Mouse (Mus musculus): Measurements from ENCODE around the gene Gpr153.
"Not testable (repeated sequence)": the region's sequence is repeated elsewhere in the genome, so short reads cannot be mapped to it uniquely, and the experiment has no call there.

The Gpr153 gene

DNA sequence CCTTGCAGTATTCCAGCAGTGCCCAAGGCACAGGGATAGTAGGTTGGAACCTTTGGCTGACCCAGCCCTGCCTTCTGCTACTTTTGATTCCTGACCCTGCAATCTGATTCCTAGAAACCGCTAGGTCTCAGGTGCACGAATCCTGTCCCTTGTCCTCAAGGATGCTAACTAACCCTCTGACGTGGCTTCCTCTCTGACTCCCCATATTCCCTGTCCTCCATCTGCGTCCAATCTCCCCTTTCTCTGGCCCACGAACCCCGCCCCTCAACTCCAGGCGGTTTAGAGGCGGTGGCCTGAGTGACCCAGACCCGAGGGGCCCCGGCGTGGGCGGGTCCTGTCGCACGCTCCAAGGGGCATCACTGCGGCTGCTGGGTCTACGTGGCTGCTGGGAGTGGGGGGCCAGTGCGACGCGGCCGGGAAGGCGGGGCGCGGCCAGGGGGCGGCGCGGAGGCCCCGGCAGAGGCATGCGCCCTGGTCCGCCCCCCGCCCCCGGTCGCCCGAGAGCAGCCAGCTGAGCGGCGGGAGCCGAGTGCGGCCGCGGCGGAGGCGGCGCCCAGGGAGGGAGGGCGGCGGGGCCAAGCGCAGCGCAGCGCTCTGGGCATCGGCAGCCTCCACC, at the start of gene Gpr153:
Gpr153 (plus strand) TSS at position 612 of the 616 bp plus-strand sequence.
- no peak for DNase-seq (ENCODE audit: low spot score in 2 of 2)

DNA sequence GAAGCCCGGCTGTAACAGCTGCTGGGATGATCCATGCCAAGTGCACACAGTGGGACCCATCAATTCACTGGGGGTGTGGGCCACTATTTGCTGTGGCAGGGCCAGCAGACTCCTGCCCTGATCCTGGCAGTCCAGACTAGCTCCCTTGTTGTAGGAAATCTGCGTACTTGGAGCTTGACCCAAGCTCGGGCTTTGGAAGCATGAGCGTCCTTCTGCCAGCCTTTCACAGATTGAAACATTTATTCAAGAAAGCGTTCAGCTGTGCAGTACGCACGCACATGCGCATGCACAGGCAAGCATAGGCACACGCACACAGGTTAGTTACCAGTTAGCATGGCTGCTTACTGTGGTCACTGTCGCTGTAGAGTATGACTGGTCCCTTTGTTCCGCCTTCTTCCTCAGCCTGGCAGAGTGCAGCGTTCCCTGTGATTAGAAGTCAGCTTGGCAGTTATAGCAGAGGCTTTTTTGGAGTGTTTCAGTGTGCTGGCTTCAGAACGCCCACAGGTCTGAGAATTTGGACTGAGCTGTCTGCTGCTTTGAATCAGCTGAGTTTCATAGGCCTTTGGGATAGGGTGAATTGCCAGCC, 47.0 kb upstream of the Gpr153 start:
- DNase-seq (ENCODE audit: low spot score in 2 of 2): no peak

DNA sequence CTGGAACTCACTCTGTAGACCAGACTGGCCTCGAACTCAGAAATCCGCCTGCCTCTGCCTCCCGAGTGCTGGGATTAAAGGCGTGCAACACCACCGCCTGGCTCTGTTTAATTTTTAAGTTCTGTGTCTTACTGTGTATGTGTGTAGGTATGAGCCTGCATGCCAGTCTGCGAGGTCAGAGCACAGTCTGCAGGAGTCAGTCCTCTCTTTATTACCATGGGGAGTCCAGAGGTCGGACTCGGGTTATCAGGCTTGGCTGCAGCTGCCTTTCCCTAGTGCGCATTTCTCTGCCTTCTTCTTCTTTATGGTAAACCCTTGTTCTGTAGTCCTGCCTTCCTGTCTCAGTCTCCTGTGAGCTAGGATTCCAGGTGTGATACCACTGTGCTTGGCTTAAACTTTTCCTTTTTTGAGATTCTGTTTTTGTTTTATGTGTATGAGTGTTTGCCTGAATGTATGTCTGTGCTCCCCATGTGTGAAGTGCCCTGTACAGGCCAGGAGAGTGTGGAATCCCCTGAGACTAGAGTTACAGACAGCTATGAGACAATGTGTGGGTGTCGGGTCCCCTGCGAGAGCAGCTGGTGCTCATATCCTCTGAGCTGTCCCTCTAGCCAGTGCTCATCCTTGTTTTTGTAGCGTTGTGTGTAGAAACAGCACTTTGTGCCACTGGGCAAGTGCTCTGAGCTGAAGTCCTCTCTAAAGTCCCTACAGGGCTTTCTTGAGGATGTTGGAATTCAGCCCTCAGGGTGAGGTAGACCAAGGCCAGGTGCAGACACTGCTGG, 46.1 kb upstream of the Gpr153 start:
- DNase-seq (ENCODE audit: low spot score in 2 of 2): no peak

DNA sequence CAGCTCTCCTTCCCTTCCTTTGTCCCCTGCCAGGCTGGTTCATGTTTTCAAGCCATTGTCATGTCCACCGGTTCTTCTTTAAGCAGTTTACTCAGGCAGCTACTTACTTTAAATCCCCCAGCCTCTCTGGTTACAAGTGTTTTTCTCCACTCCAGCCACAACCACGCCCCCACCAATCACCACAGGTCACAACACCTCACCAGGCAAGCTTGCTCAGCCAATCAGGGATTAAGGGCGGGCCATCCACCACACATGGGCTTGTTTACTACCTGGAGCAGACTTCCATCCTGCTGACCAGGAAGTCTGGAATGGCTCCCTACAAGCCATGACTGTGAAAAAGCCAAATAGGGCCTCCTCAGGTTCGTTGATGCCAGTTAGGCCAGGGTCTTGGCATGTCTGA, 43.7 kb upstream of the Gpr153 start:
- DNase-seq (ENCODE audit: low spot score in 2 of 2): not testable (repeated sequence)

DNA sequence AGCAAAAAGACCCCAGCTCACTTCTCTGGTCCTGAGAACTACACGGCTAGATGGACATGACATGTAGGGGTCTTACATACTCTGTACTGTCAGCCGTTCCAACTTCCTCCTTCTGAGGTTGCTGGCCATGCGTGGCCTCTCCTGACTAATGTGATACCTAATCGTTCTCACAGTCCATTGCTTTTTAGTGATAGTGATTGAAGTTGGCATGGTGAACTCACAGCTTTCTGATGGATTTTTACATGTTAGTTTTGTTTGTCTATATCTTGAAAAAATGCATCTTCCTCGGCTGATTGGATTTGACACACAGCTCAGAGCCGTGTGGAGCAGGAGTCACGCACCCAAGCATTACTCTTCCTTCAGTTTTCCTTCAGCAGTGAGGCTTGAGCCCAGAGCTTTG, 42.7 kb upstream of the Gpr153 start:
- DNase-seq (ENCODE audit: low spot score in 2 of 2): no peak

DNA sequence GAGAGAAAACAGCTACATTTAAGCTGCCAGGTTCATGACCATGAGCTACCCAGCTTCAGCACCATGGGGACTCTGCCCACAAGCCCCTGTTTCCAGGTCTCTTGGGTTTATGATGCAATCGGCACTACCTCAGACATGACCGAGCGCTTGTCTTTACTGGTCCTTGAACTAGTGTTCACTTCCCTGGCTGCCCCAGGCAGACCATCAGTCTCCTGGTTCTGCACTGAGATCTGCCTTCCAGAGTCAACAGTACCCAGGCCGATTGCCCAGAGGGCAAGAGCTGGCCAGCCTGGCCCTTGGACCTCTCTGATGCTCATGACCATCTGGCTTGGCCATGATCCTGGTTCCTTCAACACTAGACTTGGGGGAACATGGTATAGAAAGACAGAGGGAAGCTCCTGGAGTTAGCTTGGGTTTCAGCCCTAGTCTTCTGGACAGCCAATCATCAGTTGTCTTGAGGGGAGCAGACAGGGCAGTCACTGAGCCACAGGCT, 41.6 kb upstream of the Gpr153 start:
- DNase-seq (ENCODE audit: low spot score in 2 of 2): no peak

DNA sequence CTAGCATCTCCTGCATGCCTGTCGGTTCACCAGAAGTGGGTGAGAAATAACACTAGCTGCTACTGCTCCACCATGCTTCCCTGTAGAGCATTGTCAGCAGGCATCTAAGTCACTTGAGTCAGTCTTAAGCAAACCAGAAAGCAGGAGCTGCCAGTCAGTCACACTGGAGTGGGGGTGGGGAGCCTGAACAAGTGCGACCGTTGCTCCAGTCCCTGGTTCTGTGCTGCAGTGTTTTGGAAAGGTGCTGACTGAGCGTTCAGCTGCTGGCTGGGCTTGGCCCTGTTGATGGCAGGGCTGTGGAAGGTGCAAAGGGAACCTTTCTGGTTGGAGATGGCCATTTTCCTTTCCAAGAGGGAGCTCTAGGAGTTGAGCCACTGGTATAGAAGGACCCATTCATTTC, 34.1 kb upstream of the Gpr153 start:
- no peak for DNase-seq (ENCODE audit: low spot score in 2 of 2)

DNA sequence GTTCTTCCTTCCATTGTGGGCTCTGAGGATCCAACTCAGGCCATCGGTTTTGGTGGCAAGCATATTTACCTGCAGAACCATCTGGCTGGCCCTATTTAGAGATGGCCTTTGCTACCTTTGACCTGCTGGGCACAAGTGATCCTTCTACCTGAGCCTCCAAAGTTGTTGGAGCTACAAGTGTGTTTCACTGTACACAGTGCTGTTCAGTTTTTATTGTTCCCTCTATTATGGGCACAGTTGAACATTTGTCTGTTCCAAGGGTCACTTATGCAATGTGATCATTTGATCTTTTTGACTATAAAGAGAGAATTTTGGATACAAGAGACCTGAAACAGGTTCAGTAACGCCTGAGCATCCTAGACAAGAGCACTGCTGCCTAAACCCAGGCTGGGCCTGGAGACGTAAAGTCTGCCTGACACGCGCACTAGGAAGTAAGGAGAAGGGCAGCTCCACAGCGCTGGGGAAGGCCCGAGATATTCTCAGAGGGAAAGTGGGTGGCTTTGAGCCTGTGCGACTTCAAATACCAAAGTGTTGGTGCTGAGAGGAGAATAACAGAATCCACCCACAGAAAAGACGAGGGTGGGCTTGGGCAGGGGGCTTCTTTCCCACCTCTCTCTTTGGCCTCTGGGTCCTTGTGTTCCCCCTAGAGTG, 30.7 kb upstream of the Gpr153 start:
- DNase-seq (ENCODE audit: low spot score in 2 of 2): no peak

DNA sequence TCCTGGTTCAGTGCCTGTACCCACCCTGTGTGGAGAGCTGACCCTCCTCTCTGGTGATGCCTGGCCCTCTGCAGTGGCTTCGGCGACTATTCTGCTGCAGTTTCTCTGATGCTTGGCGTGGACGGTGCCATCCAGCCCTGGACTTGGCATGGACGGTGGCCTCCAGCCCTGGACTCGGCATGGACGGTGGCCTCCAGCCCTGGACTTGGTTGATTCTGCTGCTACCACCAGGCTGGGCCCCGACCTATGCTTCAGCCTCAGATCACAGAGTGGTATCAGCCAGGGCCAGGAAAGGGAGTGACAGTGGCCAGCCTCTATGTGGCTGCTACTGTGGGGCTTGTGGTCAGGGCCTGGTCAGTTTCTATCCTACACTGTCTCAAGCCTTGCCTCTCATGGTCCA, 30.1 kb upstream of the Gpr153 start:
- no peak for DNase-seq (ENCODE audit: low spot score in 2 of 2)

DNA sequence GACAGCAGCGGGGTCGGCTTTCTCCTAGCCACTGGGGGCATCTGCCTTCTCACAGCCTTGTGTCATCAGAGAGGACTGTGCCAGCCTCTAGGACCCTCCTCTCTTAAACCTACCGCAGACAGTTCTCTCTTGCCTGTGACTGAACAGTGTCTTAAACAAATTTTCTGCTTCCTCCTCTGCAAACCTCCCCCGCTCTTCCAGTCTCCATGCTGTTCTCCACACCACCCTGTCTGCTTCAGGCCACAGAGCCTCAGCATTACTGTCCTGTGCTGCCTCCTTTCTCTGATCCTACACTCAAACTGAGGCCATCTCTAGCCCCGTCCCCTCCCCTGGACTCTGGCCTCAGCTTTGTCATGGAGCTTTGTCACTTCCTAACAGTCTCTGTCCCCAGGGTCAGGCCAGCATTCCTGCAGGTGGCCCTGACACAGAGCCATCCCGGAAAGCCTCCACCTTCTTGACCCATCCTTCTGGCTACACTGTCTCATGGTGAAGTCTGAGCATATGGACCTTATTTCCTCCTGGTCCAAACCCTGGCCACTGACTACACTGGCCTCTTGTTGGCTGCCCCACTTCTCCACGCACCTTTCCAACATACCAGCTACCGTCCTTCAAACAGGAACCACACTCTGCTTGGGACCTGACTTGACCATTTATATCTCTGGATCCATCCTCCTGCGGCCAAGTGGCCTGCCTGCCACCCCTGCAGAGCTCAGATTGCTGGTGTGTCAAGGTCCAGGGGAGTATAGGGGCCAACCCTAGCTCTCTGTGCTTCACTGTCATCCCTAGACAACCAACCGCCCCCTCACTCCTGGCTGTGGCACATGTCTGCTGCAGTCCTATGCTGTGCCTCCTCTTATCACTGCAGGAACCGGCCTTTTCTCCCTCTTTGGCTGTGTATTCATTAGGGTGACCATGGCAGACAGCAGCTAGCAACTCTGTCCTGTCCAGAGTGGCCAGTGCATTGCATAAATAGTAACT, 29.2 kb upstream of the Gpr153 start:
- no peak for DNase-seq (ENCODE audit: low spot score in 2 of 2)

DNA sequence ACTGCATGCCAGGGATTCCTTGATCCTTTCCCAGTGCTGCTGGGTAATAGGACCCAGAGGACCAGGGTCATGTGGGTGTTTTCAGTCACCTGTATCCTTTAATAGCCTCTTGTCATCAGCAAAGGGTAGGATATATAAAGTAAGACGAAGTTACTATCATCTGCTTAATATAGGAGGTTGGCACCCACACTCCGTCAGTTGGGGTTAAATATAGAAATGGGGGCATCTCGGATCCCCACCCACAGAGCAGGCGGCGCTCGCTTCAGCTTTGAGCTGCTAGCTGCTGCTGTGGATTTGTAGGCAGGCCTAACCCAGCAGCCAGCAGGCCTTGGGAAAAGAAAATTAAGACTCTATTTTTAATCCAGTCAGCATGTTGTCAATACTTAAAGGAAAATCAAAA, 28.0 kb upstream of the Gpr153 start:
- DNase-seq (ENCODE audit: low spot score in 2 of 2): no peak

DNA sequence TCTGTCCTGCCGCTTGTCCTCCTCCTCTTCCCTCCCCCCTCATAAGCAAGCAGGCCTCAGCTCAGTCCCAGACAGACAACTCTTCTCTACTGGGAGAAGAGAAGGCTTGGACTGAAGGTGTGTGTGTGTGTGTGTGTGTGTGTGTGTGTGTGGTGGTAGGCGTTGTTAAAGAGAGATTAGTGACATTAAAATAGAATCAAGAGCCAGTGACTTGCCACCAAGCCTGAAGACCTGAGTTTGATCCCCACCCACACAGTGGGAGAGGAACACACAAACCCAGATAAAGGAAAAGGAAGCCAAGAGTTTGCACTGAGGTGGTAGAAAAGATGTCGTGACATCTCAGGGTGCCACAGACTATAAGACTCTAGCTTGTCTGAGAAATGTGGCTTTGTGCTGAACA, 26.8 kb upstream of the Gpr153 start:
- no peak for DNase-seq (ENCODE audit: low spot score in 2 of 2)

DNA sequence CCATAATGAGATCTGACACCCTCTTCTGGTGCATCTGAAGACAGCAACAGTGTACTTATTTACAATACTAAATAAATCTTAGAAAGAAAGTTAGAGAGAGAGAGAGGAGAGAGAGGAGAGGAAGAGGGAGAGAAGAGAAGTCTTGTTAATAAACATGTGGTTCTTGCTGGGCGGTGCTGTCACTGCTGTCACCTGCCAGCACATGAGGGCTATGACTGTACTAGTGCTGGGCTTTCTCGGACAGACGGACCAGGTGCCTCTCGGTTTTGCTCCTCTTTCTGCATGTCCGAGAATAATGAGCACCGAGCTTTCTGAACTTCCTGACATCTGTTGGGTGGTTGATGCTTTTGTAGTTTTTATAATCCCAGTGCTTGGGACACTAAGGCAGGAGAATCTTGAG, 23.4 kb upstream of the Gpr153 start:
- no peak for DNase-seq (ENCODE audit: low spot score in 2 of 2)

DNA sequence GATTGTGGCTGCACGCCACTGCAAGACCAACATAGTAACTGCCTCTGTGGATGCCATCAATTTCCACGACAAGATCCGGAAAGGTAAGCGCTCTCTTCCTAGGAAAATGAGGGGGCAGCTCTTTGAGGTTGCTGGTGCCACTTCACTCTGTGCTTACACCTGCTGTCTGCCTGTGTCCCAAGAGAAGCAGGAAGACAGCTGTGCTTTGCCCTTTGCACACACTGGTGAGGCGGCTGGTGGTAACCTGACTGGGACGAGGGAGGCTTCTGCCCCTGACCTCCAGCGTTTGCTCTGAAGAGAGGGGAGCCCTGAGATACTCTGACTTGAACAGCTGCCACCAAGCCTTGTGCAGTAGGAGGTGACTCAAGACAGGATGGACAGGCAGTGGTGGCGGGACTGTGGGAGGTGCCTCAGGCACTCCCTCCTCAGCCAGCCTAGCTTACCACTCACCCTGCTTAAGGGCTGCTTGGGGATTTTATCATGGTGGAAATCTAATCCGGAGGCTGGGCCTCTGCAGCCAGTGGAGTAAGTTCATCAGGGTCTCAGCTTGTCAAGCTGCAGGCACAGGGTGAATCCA, 20.8 kb upstream of the Gpr153 start:
- DNase-seq (ENCODE audit: low spot score in 2 of 2): no peak

DNA sequence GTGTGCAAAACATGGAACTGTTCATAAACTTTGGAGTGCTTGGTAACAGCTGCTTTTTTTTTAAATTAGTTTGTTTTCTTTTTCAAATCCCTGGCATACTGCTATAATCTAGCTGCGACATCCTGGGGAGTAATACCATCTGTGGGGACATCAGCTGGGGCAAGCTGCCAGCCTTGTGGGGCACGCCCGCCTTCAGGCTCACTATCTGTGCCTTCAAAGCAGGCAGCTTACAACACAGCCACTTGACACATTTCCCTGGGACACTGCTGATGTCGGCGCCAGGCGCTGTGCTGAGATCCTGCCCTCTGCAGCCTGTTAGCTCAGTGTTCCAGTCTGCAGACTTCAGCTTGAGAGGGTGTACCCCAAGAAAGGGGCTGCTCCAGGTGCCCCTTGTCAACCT, 17.0 kb upstream of the Gpr153 start:
- peak; percentile 78 to 83 for DNase-seq (ENCODE audit: low spot score in 2 of 2)

DNA sequence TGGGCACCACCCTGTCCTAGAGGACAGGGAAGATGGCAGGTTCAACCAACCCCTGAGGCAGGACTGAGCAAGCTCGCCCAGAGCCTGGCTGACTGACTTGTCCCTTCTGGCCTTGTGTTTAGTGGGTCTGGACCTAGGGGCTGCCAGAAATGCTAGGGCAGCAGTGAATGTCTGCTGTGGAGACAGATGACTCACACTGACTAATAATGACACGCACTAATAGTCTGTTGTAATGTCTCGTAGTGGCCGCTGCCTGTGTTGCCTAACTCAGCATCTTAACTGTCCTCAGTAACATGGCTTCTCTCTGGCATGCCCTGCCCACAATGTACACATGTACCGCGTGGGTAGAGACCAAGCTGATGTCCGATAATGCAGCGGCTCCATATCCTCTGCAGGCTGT, 13.6 kb upstream of the Gpr153 start:
- DNase-seq (ENCODE audit: low spot score in 2 of 2): no peak

DNA sequence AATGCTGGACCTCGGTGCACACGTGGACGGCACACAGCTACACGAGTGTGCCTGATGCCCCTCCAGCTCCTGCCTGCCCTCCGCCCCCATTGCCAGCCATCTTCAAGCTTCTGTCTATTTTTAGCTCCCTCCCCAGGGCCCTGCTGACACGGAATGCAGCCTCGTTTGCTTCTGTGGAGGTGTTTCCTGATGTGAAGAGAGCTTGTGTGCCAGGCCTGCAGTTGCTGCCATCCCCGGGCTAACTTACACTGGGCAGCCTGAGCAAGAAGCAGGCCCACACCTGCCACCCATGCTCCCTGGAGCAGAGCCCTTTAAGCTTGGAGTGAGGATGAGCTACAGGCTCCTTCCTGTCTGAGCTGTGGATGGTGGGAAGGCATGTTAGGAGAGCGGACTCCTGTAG, 11.8 kb upstream of the Gpr153 start:
- no peak for DNase-seq (ENCODE audit: low spot score in 2 of 2)

DNA sequence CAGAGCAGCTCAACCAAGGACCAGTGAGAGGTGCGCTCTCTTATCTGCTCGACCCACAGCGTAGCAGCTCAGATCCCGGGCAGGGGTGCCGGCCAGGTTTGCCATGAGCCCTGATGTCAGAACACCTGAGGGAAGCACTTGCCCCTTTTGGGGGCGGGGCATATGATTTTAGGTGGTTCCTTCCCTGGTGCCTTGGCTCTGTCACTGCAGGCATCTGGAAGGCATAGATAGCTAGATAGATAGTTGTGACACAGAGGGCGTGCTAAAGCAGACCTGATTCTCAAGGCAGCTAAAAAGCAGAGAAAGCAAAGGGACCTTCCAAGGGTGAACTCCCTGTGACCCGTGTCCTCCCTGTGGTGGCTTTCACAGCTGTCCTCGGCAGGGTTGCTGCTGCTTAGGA, 10.9 kb upstream of the Gpr153 start:
- no peak for DNase-seq (ENCODE audit: low spot score in 2 of 2)

DNA sequence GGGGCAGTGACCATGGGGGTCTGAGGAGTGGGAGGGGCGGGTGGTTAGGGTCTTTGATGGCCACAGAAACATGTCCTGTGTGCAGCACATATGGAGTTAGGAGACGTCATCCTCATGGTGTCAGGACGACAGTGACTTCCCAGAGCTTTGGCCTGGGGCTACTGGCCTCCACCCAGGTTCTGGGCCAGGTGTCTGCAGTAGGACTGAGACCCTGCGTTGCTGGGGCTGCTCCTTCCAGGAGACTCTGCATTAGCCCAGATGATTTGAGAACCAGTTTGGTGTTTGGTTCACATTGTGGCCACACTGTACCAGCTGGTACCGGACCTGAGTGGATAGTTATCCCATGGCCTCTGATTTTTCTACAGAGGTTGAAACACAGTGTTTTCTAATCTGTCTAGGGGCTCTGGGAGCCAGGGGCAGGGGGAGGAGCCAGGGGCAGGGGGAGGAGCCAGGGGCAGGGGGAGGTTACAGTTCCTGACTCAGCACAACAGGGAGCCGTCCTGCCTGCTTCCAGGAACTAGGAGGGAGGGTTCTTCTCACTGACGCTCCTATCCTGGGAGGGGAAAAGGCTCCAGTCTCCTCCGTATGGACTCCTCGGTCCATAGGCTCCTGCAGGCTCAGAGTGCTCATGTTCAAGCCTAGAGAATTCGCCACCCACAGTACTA, 10.4 kb upstream of the Gpr153 start:
- no peak for DNase-seq (ENCODE audit: low spot score in 2 of 2)

DNA sequence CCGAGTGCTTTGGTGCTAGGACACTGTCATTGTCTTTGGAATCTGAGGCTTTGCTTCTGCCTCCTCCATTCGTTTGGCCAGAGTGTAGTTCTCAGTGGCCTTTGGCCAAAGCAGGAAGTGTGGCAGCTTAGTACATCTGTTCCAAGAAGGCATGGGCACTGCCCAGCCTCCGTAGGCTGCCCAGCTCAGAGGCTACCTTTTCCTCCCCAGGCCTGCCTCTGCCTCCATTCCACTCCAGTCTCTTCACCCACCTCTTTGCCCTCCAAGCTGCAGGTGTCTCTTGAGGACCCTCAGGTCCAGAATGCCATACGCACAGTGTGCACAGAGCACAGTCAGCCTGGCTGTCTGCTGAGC, 9.9 kb upstream of the Gpr153 start:
- DNase-seq (ENCODE audit: low spot score in 2 of 2): no peak
